Mouse (Mus musculus) kidney, postnatal 14 days (tissue): ENCODE data around the gene Snrnp25.

Source experiments
- DNase-seq: peaks from one replicate; pipeline ENCODE4 v3.0.0; 2022; ENCODE audit warnings: mixed read lengths

Gene Snrnp25

DNA sequence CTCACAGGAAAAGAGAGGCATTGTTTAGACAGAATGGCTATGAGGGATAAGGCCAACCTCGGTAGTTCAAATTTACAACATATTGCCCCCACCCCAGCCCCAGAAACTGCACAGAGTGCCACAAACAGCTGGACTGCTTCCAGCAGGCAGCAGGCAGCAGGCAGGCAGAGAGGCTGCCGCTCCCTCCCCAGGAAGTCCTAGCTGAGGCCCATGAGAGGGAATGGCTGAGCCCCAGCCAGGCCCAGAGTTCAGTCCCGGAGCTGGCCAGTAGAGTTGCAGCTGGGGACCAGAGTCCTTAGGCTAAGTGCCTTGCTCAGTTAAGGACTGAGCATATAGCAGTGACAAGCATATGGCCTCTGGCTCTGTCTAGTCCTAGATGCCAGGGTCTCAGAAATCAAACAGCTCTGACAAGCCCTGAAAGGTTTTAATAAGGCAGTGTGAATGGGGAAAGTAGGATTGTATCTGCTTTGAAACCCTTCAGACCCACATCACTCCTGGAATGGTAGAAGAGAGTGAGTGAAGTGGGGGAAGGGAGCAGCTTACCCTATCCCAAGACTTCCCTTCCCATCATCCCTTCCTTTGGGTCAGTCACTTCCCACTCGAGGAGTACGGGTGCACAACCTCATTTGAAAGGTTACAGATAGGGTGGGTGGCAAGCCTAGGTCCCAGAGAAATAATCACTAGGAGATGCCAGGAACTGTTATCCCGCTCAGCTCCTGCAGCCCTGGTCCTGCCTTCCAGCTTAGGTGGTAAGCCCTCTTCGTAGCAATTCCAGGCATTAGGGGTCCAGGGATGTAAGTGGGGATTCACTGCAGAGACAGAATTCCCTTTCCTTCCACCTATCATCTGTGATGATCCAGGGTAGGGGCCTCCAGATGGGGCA is 20.2 kb downstream of the Snrnp25 start:
- DNase-seq: peak; percentile 53

DNA sequence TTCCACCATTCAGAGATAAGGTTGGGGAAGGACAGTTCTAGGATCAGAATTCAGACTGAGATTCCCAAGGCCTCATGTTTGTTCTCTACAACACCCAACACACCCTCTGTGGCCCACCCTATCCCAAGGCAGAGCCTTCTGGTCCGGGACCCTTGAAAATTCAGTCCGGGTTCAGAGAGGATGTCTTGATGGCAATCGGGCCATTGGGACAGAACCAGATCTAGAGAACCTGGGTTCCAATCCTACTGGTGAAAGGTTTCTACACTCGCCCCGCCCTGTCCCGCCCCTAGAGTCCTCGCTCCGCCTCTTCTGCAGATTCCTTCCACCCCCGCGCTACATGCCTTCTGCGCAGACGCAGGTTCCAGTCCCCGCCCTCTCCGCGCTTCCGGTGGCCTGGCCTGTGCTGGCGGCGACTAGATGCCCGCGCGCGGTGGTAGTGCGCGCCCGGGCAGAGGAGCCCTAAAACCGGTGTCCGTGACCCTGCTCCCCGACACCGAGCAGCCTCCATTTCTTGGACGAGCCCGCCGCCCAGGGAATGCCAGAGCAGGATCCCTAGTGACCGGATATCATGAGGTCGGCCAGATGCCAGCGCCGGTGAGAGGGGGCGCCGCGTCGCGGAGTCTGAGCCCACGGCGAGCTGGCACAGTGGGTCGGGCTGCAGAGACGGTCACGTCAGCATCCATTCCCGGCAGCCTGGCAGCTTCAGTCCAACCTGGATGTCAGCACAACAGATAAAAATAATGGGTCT is 21.1 kb downstream of the Snrnp25 start, which contains the start of gene Mpg:
Gene Mpg, plus strand, starts transcription at position 382 of the 748 bp plus-strand sequence.
- peak; percentile 93 for DNase-seq

DNA sequence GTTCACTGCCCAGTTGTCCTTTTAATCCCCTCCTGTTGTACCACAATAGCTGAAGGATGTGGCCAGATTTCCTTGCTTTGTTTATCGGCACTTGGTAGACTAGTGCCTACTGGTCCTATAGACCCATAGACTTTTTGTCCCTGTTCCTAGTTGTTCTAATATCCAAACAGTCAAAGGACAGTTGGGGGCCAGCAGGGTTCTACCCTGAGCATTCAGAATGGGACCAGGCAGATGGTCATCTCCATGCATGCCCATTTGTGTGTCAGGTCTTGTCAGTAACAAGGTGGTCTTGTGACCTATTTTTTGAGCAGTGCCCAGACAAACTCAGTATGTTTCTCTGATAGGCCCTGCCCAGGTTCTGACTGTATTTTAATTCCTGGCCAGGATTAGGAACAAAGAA is 21.8 kb downstream of the Snrnp25 start:
- DNase-seq: no peak

DNA sequence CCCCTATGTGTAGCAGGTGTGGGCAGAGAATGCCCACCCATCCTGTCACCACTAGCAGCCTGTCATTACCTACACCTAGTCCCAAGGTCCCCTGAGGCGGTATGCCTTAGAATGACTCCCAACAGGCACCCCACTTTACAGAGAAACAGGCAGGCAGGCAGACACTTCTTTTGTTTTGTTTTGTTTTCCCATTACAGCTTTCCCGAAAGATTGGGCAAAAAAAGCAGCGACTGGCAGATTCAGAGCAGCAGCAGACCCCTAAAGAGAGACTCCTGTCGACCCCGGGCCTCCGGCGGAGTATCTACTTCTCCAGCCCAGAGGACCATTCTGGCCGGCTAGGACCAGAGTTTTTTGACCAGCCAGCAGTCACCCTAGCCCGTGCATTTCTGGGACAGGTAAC is 22.3 kb downstream of the Snrnp25 start:
- DNase-seq: no peak

DNA sequence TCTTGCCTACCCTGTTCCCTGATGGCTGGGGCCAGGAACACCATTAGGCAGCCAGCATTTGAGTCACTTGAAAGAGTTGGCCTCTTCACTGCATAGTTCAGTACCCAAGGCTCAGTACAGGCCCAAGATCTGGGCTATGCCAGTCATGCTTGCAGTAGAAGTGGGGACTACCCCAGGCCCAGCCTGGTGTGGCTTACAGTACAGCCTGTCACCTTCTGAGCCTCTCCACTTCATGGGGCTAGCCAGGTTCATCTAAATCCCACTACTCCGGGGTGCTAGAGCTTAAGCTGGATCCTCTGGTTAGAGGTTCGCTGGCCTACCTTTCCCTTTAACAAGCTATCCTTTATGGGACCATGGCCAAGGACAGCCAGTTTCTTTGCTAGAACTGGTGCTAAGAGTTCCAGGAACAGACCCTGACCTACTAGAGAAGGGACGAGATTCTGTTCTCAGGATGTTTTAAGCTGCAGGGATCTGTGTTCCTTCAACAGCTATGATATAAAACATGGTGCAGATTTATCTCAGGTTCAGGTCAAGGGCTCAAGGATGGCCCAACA is 23.2 kb downstream of the Snrnp25 start:
- DNase-seq: no peak

DNA sequence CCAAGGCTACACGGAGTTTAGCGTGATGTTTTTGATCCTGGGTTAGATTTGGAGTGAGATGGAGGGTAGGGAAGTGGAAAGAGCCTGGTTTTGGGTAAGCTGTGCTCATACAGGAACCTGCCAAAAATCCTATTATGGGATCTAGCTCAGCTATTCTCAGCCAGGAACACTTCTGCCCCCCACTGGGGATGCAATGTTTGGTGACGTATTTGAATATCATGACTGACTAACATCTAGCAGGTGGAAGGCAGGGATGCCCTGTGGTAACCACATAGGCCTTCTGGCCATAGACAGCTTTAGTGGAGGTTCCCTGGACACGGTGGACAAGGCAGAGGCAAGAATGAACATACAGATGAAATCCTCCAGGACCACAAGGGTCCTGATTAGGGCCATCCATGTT is 25.0 kb downstream of the Snrnp25 start:
- no peak for DNase-seq

DNA sequence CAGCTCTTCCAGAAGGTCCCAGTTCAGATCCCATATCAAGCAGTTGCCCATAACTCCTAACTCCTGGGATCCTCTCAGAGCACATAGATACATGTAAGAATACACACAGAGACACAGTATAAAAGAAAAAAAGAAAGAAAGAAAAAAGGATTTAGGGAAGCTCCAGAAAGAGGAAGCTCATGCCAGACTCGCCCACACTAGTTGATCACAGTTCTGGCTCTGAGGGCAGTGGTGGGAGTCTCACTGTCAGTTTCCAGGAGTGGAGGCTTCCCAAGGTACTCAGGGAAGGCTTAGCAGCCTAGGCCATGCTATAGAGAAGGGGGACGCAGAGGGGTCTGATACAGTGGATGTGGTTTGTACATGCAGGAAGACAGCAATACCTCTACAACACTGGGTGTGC is 25.9 kb downstream of the Snrnp25 start:
- no peak for DNase-seq

DNA sequence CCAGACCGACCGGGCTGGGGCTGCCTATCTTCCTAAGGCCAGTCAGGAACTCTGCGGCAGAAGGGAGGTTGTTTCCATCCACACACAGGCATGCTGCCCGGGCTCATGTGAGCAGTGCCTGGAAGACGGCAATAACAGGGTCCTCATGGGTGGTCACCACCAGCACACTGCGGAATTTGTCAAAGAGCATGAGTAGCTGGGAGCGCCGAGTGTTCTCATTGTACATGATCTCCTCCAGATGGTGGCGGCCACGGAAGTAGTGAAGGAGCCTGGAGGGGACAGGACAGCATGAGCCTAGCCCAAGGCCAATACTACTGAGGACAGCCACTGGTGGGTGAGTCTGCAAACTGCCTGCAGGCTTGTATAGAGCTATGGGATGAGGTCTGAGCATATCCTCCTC is 27.6 kb downstream of the Snrnp25 start:
- DNase-seq: no peak

DNA sequence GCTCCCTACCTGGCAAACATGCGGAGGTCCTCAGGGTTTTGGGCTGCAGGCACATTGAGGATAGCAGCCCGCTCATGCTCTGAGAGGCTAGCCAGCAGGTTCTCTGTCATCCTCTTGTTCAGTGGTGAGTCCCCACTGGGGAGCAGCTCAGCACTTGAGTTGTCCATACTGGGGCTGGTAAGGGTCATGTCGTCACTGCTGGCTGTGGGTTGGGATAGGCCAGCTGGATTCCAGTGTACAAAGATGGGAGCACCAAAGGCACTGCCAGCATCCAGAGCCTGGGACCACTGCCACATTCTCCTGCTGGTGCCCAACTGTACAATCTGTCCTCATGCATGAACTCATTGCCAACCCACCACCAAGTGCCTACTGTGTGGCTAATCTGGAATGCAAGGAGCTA is 28.7 kb downstream of the Snrnp25 start:
- DNase-seq: no peak

DNA sequence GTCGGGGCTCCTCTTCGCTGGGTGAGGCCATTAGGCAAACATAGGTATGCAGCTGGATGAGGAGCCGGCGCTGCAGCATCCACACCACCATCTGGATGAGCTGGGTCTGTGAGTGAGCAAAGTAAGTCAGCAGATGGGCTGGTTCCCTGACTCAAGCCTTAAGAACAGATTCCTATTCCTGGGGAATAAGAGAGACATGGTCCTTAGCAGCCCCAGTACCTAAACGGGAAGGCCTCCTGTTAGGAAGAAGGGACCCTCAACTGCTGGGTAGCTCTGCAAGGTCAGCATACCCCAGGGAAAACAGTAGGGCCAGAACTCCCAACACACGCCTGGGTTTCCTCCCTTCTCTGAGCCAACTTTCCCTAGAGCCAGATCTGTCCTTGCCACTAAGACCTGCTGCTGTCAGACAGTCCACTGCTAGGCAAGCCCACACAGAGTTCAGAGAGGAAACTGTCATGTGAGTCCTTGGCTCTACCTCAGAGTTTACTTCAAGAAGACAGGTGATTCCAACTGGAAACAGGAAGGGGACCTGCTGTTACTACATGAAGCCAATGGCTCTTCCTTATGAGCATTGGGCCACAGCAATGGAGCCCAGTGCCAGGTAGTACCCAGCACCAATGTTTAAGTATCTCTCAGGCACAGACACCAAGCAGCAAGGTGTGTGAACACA is 29.7 kb downstream of the Snrnp25 start:
- no peak for DNase-seq

DNA sequence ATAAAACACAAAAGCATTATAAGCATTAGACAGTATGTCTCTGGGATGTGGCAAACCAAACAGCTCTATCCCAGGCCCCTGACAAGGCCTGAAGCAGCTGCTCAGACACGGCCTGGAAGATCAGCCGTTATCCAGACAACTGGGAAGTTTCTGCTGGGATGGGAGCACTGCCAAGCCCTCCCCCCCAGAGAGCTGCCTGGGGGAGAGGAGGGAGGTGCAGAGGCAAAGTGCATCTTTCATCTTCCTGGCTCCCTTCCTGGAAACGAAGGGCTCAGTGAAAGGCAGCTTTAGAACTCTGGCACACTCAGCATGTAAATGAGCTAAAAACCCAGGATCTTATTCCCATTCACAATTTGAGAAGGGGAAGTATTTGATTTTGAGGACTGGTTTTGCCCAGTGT is 30.4 kb downstream of the Snrnp25 start:
- peak; percentile 91 for DNase-seq

DNA sequence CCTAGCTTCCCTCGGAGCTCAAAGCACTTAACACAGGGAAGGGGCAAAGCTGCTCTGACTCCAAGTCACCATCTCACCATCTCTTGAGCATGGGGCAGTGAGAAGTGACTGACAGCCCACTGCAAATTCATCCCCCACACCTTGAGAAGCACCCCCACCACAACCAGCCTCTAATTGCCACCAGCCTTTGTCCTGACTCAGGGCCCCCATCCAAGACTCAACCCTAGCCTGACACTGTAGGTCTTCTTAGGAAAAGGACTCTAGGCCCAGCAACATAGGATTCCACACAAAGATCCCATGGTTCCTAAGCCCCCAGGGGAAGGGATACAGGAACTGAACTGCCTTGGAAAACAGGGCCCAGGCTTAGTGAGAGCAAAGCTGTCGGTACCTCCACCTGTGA is 30.9 kb downstream of the Snrnp25 start:
- DNase-seq: no peak

DNA sequence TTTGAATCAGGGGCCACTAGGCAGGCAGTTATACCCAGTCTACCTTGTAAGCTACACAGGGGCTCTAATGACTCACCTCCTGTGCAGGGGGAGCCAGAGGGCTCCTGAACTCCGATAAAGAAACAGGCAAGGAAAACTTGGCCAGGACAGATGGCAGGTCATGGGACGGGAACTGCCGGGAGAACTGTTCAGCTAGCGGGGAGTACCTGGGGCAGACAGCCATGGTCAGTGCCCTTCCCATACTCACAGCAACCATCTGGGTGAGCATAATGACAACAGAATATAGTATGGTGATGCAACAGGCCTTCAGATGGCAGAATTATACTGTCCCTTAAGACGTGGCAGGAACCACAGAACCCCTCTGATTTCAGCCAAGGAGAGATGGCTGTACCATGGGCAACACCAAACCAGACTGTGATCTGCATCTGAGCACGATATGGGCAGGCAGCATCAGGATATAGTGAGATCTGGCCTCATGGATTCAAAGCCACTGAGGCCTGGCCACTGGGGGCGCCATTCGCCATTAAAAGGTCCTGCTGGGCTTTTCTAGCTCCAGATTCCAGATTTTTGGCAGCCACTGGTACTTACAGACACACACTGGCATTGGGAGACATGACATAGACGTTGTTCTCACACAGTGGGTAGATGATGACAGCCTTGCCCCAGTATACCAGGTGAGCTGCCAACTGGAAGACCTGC is 31.6 kb downstream of the Snrnp25 start:
- peak; percentile 71 for DNase-seq

DNA sequence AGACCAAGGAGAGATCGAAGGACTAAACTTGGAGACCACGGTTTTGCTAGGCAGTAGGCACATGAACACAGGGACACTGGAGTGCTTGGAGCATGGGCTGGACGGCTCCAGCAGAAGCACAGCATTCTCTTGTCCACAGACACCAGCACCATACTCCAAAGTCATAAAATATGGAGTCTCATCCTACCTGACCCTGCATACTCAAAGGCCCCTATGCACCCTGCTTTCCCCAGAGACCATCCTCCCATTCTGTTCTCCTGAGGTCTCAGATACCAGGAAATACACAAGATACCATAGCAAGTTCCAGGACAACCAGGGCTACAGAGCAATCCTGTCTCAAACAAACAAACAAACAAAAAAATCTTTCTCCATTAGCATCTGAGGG is 32.2 kb downstream of the Snrnp25 start:
- DNase-seq: no peak

DNA sequence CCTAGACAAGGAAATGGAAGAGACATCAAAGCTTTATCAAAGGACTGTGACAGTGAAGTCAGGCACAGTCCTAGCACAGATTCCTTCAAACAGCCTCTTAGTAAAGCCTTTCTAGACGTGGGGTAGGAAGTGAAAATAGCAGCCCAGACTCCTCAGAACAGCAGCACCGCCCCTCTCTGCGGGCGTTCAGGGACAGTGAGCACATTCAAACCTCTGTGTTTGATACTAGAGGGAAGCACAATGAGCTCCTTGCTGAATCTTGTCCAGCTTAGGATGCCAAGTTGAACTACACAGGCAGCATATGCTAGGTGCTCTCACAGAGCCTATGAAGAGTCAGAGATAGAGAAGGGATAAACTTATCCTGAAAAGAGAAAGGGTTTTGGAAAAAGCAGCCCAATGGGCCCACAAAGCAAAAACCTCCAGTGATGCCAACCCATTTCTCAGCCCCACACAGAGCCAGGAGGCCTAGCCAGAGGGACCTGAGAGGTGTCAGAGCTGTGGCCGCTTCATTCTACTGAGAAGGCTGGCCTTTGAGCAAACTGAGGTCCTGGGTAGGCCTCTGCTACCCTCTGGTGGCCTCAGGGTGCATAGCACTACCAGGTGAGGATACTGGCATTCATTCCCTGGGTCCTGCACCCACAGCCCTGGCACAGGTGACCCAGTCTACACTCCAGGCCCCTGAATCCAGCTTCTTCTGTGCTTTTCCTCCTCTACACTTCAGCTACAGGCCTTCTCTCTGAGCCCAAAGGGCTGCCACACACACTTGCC is 33.1 kb downstream of the Snrnp25 start:
- peak; percentile 83 for DNase-seq

DNA sequence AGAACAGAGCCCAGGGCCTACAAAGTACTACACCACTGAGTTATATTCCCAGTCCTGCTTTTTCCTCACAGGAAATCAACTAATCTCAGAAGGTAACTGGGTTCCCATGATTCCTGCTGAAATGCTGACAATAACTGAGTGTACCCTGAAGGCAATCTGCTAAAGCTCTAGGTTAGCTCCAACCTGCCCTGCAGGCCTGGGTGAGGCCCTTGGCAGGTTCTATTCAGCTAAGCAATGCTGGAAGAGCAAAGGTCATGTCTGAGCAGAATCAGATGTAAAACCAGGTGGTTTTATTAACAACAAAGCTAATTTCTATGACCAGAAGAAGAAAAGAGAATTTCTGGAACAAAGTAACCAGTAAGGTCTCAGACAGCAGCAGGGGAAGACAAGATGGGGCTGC is 36.2 kb downstream of the Snrnp25 start:
- DNase-seq: peak; percentile 25

DNA sequence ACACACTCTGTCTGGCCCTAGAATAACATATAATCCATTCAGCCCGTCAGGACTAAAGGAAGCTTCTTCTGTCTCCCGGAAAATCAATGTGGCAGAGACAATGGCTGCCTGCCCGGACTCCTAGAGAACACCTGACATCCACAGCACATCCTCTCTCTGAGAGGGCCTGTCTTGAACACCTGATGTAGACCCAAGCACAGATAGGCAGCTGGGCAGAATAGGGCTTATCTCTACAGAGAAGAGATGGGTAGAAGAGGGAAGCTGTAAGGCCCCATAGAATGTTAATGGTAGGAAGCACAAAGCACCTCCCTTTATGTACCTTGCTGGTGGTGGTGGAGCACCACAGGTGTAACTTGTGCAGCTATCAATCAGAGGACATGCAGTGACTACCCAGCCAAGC is 37.0 kb downstream of the Snrnp25 start:
- DNase-seq: no peak

DNA sequence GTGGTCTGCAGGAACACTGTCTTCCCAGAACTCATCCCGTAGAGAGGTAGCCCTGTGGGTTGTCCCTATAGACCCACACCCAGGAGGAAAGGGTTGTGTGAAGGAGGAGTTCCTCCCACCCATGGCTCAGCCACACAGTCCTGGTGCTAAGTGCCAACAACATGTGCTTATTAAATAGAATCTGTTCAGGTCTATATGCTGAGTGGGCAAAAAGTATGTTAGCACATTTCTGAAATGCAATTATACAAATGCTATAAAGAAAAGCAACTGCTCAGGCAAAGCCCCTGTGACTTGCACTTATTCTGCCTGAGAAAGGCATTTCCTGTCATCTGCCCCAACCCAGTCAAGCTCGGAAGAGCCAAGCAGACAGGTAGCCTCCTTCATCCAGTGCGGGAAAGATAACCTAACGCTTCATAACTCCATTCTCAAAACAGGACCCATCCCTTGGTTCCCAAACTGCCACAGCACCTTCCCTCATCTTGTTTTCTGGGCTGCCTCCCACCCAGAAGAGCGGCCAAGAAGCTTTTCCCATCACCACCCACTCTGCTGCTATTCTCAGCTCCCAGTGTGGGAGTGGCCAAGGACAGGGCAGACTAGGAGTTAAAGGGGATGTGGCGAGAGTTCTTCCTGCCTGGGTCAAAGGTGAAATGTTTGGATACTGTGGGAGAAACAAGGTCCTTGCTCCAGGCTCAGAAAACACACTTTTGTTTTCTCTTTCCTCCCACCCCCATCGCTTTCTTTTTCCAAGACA is 38.2 kb downstream of the Snrnp25 start:
- peak; percentile 54 for DNase-seq

DNA sequence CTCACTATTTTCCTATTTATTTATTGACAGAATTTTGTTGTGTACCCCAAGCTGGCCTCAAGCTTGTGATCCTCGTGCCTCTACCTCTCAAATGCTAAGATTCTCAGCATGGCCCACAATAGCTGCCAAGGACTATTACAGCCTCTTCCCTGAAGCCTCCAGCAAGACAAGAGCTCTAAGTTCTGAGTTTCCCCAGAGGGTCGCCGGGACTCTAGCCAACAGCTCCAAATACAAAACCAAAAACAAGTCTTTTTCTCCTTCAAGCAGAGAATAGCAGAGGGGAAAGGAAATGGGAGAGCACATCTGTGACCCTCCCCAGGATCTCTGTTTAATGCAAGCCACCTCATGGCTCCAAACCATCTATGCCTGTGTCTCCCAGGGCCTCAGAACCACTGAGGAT is 38.8 kb downstream of the Snrnp25 start:
- DNase-seq: no peak

DNA sequence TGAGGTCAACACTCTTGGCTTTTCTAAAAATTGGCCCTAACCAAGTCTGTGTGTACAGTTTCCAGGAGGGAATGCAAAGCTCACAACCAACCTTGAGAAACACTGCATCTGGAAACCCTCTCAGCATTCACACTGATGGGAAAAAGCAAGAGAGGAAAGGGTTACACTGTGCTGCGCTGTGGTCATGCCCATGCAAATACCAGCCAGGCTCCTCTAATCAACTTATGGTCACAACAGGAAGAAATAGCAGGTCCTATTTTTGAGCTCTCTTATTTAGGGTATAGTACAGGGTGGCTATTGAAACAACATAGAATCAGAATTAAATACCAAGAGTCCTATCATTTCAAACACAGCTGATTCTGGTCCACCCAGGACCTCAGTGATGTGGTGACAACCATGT is 39.4 kb downstream of the Snrnp25 start:
- DNase-seq: no peak

DNA sequence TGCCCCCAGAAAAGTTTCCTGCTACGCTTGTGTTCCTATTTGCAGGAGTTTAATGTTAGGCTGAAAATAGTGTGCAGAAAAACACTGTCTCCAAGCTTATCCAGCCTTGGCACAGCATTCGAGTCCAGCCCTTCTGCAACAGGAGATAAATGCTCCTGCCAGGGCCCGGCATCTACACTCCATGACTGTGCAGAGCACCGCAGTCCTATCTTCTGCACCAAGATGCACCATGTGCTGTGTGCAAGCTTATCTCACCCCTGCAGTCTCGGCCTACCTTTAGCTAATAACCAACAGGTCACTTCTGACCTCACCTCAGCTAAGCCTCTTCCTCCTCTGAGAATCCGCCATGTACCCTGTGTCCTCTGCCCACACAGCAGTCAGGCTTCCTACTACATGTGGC is 40.4 kb downstream of the Snrnp25 start:
- no peak for DNase-seq
